In the genomic region with DNA sequence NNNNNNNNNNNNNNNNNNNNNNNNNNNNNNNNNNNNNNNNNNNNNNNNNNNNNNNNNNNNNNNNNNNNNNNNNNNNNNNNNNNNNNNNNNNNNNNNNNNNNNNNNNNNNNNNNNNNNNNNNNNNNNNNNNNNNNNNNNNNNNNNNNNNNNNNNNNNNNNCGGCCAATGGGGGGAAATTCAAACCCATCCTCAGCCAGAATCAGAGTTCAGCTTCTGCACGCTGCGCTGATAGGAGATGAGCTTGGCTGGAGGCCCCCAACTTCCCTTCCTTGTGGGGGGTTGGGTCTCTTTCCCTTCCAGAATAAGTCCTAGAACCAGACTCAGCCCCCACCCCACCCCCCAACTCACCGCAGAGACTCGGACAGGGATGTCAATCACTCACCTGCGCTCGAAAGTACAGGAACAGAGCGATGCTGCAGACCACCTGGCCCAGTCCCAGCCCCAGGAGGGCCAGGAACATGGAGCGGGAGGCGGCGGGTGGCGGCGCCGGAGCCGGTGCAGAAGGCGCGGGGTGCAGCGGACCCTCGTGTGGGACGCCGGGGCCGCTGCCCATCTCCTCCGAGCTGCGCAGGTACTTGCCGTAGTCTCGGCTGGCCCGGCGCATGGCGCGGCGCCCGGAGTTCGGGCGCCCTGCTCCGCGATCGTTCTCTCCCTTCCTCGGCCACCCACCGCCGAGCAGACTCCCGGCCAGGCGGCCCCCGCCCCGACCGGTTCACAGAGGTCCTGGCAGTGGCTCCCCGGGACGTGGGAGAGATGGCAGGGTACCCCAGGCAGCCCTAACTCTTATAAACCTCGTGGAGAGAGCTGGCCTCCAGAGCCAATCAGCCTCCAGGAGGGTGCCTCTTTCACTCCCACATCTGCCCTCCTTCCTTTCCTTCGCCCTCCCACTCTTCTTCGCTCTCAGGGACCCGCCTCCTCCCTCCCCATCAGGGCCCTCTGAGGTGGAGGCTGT, we compare ENCODE assay signal across 8 mouse cellular contexts. TPM values are rescaled to one million over a fixed set of nuclear protein-coding genes. Genes with fewer than 3 reads are reported as not detected.
DNase-seq lines count a peak whose midpoint lies in the region; ATAC-seq lines count a peak whose summit lies in the region.

TSS of gene Tnfsf11 (minus strand) at position 758 of the 952 bp plus-strand sequence.

- no peaks in the 10 kb centered on the region for H3K9me3 ChIP-seq in hindbrain, embryonic 12.5 days (replicated peaks)
- H3K9me3 ChIP-seq in midbrain, embryonic 12.5 days: no peaks in the 10 kb centered on the region

- peak within 1 kb of the TSS; percentile 53 for H3K9ac ChIP-seq in hindbrain, embryonic 12.5 days
- peak within 1 kb of the TSS; percentile 33; the same call in 1 of the 2 replicates for H3K9ac ChIP-seq in midbrain, embryonic 12.5 days (replicated peaks)

- no peaks in the 10 kb centered on the region for H3K36me3 ChIP-seq in hindbrain, embryonic 12.5 days
- no peaks in the 10 kb centered on the region for H3K36me3 ChIP-seq in midbrain, embryonic 12.5 days

- DNase-seq in cerebellum, postnatal 10 days: peak; percentile 37 to 40
- DNase-seq in cerebellum, adult 11 months: no peak
- DNase-seq in spleen, postnatal 10 days (ENCODE audit: low spot score in 2 of 2): peak; percentile 7 to 17
- DNase-seq in spleen, postnatal 4 days (ENCODE audit: low spot score in 2 of 2): no peak
- no peak for DNase-seq in layer of hippocampus, postnatal 14 days (ENCODE audit: low spot score in 2 of 2)
- DNase-seq in layer of hippocampus, adult 8-10 months (ENCODE audit: low spot score in 2 of 2): no peak

- H3K4me3 ChIP-seq in hindbrain, embryonic 12.5 days: peak within 1 kb of the TSS; percentile 44
- H3K4me3 ChIP-seq in midbrain, embryonic 12.5 days: peak within 1 kb of the TSS; percentile 43

- peaks cover 9% of the 10 kb centered on the region for H3K4me1 ChIP-seq in hindbrain, embryonic 12.5 days
- peaks cover 7% of the 10 kb centered on the region for H3K4me1 ChIP-seq in midbrain, embryonic 12.5 days

- peaks cover 36% of the 10 kb centered on the region for H3K27me3 ChIP-seq in hindbrain, embryonic 12.5 days
- H3K27me3 ChIP-seq in midbrain, embryonic 12.5 days: peaks cover 41% of the 10 kb centered on the region

- no peak within 1 kb of the TSS for H3K27ac ChIP-seq in hindbrain, embryonic 12.5 days
- no peak within 1 kb of the TSS for H3K27ac ChIP-seq in midbrain, embryonic 12.5 days (replicated peaks)

- peak; percentile 29; the same call in 1 of the 2 replicates for ATAC-seq in hindbrain, embryonic 12.5 days (ENCODE audit: low FRiP score)
- peak; percentile 63 for ATAC-seq in midbrain, embryonic 12.5 days (ENCODE audit: low FRiP score, low read depth)

- peak within 1 kb of the TSS; percentile 90 for H3K4me2 ChIP-seq in hindbrain, embryonic 12.5 days (replicated peaks)
- H3K4me2 ChIP-seq in midbrain, embryonic 12.5 days (replicated peaks): peak within 1 kb of the TSS; percentile 70

- under 1% methylated on average over 44 of the region's 51 CpGs for WGBS in hindbrain, embryonic 12.5 days
- WGBS in midbrain, embryonic 12.5 days: 2% methylated on average over 43 of the region's 51 CpGs

RNA-seq across cellular contexts. Expression of gene Tnfsf11, which starts in this region (rescaled TPM):
- 0.12 TPM in 1 of 2 replicates, not detected in the other for polyA plus RNA-seq in hindbrain, embryonic 12.5 days (2016; fragmentation: Nextera tagmentation; extraction: Ambion mirVana)
- 0.13 and 0.33 TPM in 2 replicates for polyA plus RNA-seq in midbrain, embryonic 12.5 days (2016; fragmentation: Nextera tagmentation; extraction: Ambion mirVana)
- under 1 TPM in 1 of 2 experiments, not detected in 1; 0.14 TPM for total RNA-seq in layer of hippocampus, postnatal 14 days (2021)
- under 1 TPM in 1 of 4 experiments, not detected in 3; 0.66 TPM for total RNA-seq in layer of hippocampus, adult 8-10 months (2022)

Comparison
In these comparisons a context has a peak if more than half of its experiments do, and no peak if none do; other contexts are left out.
1. DNase-seq: peak in cerebellum, postnatal 10 days (2 of 2) and spleen, postnatal 10 days (2 of 2); none in cerebellum, adult 11 months (single experiment), spleen, postnatal 4 days (0 of 2), layer of hippocampus, postnatal 14 days (0 of 2) and layer of hippocampus, adult 8-10 months (0 of 2).
2. Peak in ATAC-seq, H3K4me3 ChIP-seq, H3K9ac ChIP-seq and H3K4me2 ChIP-seq in hindbrain, embryonic 12.5 days; RNA of the gene not detected or under 1 TPM.
3. Peak in ATAC-seq, H3K4me3 ChIP-seq, H3K9ac ChIP-seq and H3K4me2 ChIP-seq in midbrain, embryonic 12.5 days; RNA of the gene not detected or under 1 TPM.